Mouse (Mus musculus): ENCODE results near the gene Dnajc12. TPM values are rescaled to one million over a fixed set of nuclear protein-coding genes. Genes with fewer than 3 reads are reported as not detected.
"Not testable (repeated sequence)": the region's sequence is repeated elsewhere in the genome, so short reads cannot be mapped to it uniquely, and the experiment has no call there.

The Dnajc12 gene
- total RNA-seq (2021) = 10 to 100 TPM in 1 of 2 experiments, 1 to 10 TPM in 1; 9.9 to 11.5 TPM
- long read RNA-seq, experiment 1, transcript Dnajc12-201 (5 exons, 3,025 nt) = major isoform, 11 of 11 reads
- long read RNA-seq, experiment 1, partial matches to known transcripts = 0 of 11 reads
- long read RNA-seq, experiment 1, other reads (novel, unspliced or antisense) = 0 of 11 reads
- long read RNA-seq, experiment 2, transcript Dnajc12-201 (5 exons, 3,025 nt) = major isoform, 8 of 9 reads
- long read RNA-seq, experiment 2, partial matches to known transcripts = 0 of 9 reads
- long read RNA-seq, experiment 2, other reads (novel, unspliced or antisense) = 1 of 9 reads

GRCm38 (mm10) chr10:63382372-63383279 is at the start of gene Dnajc12:
Dnajc12 (plus strand) TSS chr10:63382443.
- intact Hi-C loops (cut with DNase I; ENCODE audit: low total_unique reads) = no loop called here
- DNase-seq = peak; percentile 80

GRCm38 (mm10) chr10:63336901-63337300 is 45.3 kb upstream of the Dnajc12 start:
- no peak for DNase-seq
- intact Hi-C loops (cut with DNase I; ENCODE audit: low total_unique reads) = no loop called here

GRCm38 (mm10) chr10:63337326-63337725 is 44.9 kb upstream of the Dnajc12 start:
- DNase-seq = no peak
- intact Hi-C loops (cut with DNase I; ENCODE audit: low total_unique reads) = no loop called here

- intact Hi-C loops (cut with DNase I; ENCODE audit: low total_unique reads) = no loop called here
- DNase-seq = peak; percentile 76
These were observed 44.0 kb upstream of the Dnajc12 start for GRCm38 (mm10) chr10:63337951-63338836.

- intact Hi-C loops (cut with DNase I; ENCODE audit: low total_unique reads) = no loop called here
These were observed 43.2 kb upstream of the Dnajc12 start for GRCm38 (mm10) chr10:63338914-63339643.

GRCm38 (mm10) chr10:63341351-63341750 is 40.9 kb upstream of the Dnajc12 start:
- no peak for DNase-seq
- intact Hi-C loops (cut with DNase I; ENCODE audit: low total_unique reads) = loop anchor here (5.0 kb wide), 1 partner anchor 36 kb away; no protein-coding TSS in a partner anchor

More at GRCm38 (mm10) chr10:63338914-63339643, 43.2 kb upstream of the Dnajc12 start:
- DNase-seq = peak; percentile 93

GRCm38 (mm10) chr10:63344751-63345150 is 37.5 kb upstream of the Dnajc12 start:
- DNase-seq = no peak
- intact Hi-C loops (cut with DNase I; ENCODE audit: low total_unique reads) = loop anchor here (5.0 kb wide), 1 partner anchor 33 kb away; no protein-coding TSS in a partner anchor

- no peak for DNase-seq
- intact Hi-C loops (cut with DNase I; ENCODE audit: low total_unique reads) = no loop called here
These were observed 34.0 kb upstream of the Dnajc12 start for GRCm38 (mm10) chr10:63348291-63348690.

- DNase-seq = no peak
- intact Hi-C loops (cut with DNase I; ENCODE audit: low total_unique reads) = no loop called here
These were observed 31.6 kb upstream of the Dnajc12 start for GRCm38 (mm10) chr10:63350666-63351065.

- intact Hi-C loops (cut with DNase I; ENCODE audit: low total_unique reads); DNase-seq: not testable (repeated sequence)
These were observed 31.1 kb upstream of the Dnajc12 start for GRCm38 (mm10) chr10:63351099-63351498.

- intact Hi-C loops (cut with DNase I; ENCODE audit: low total_unique reads) = no loop called here
These were observed 30.1 kb upstream of the Dnajc12 start for GRCm38 (mm10) chr10:63352111-63352510.

GRCm38 (mm10) chr10:63360502-63360901 is 21.7 kb upstream of the Dnajc12 start:
- intact Hi-C loops (cut with DNase I; ENCODE audit: low total_unique reads) = no loop called here
- DNase-seq = no peak

More at GRCm38 (mm10) chr10:63352111-63352510, 30.1 kb upstream of the Dnajc12 start:
- no peak for DNase-seq

GRCm38 (mm10) chr10:63365918-63366455 is 16.3 kb upstream of the Dnajc12 start:
- no peak for DNase-seq
- intact Hi-C loops (cut with DNase I; ENCODE audit: low total_unique reads) = loop anchor here (2.0 kb wide), 1 partner anchor 19 kb away; no protein-coding TSS in a partner anchor

GRCm38 (mm10) chr10:63367386-63367785 is 14.9 kb upstream of the Dnajc12 start:
- no peak for DNase-seq
- intact Hi-C loops (cut with DNase I; ENCODE audit: low total_unique reads) = no loop called here

- intact Hi-C loops (cut with DNase I; ENCODE audit: low total_unique reads) = no loop called here
- DNase-seq = no peak
These were observed 14.2 kb upstream of the Dnajc12 start for GRCm38 (mm10) chr10:63368041-63368440.

- intact Hi-C loops (cut with DNase I; ENCODE audit: low total_unique reads) = loop anchor here (5.0 to 10.0 kb wide), 3 partner anchors 34 to 222 kb away; no protein-coding TSS in a partner anchor
- no peak for DNase-seq
These were observed 5.9 kb upstream of the Dnajc12 start for GRCm38 (mm10) chr10:63376303-63376702.

GRCm38 (mm10) chr10:63377468-63377867 is 4.8 kb upstream of the Dnajc12 start:
- intact Hi-C loops (cut with DNase I; ENCODE audit: low total_unique reads) = loop anchor here (5.0 to 10.0 kb wide), 3 partner anchors 35 to 223 kb away; no protein-coding TSS in a partner anchor

More at GRCm38 (mm10) chr10:63377468-63377867, 4.8 kb upstream of the Dnajc12 start:
- peak; percentile 19 for DNase-seq

All from gastrocnemius, postnatal 14 days (tissue).